In the genomic region with DNA sequence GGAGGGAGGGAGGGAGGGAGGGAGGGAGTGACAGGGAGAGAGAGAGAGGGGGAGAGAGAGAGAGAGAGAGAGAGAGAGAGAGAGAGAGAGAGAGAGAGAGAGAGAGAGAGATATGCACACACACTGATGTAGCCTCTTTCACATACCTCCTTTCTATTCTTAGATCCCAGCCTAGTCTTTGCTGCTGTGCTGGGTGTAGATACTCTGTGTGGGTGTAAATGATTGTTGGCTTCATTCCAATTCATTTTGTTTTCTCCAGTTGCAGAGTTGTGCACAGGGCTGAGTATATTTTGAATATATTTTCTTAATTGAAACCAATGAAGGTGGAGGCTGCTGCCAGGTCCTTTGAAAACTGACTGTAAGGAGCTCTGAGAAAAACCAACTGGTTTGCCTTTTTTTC, we compare ENCODE assay signal across 30 mouse cellular contexts.
A peak's percentile ranks its signal among the peaks of the same experiment; 100 is the strongest.
DNase-seq lines count a peak whose midpoint lies in the region; ATAC-seq and TF ChIP-seq lines count a peak whose summit lies in the region.
"Had no signal": no experiment of that assay in that cellular context is flagged by ENCODE, and none has a peak within 500 bp of the region (broad histone marks: within the 10 kb centered on the region; RNA-seq: fewer than 3 reads in every experiment).

No protein-coding gene starts in this region.

- TF ChIP-seq CTCF in forebrain, postnatal 0 days (IDR thresholded peaks at IDR 0.05; ENCODE audit: low read depth), result no peak
- no peak for TF ChIP-seq CTCF in brain, embryonic 14.5 days (IDR thresholded peaks at IDR 0.05; ENCODE audit: borderline replicate concordance, extremely low read depth, insufficient read depth, insufficient read length)

- no peak overlapping the region for H3K27ac ChIP-seq in forebrain, embryonic 15.5 days (replicated peaks)
- H3K27ac ChIP-seq in forebrain, postnatal 0 days (ENCODE audit: low read depth, low read length), result no peak overlapping the region
- H3K27ac ChIP-seq in heart, embryonic 15.5 days, result no peak overlapping the region
- H3K27ac ChIP-seq in hindbrain, embryonic 16.5 days (ENCODE audit: low read depth, low read length), result no peak overlapping the region
- no peak overlapping the region for H3K27ac ChIP-seq in hindbrain, embryonic 12.5 days
- H3K27ac ChIP-seq: embryonic facial prominence, embryonic 10.5 days; embryonic facial prominence, embryonic 13.5 days; heart, adult 2 months; hindbrain, embryonic 10.5 days; hindbrain, embryonic 14.5 days; kidney, embryonic 15.5 days had no signal

- ATAC-seq in forebrain, embryonic 15.5 days (replicated peaks), result peak; percentile 67; the same call in 1 of the 2 replicates
- no peak for ATAC-seq in forebrain, postnatal 0 days
- ATAC-seq in heart, embryonic 15.5 days (replicated peaks; ENCODE audit: insufficient number of reproducible peaks, insufficient read depth, low FRiP score, low read depth), result peak; percentile 72
- ATAC-seq in hindbrain, embryonic 16.5 days, result 0 out of 2 replicates have a peak, but pooled peaks have one; percentile 30
- ATAC-seq in hindbrain, embryonic 12.5 days (ENCODE audit: low FRiP score), result no peak
- ATAC-seq: intestine, postnatal 0 days; Patski had no signal

- DNase-seq in forebrain, postnatal 0 days, result no peak
- no peak for DNase-seq in heart, adult 18-20 months
- peak; percentile 18 for DNase-seq in brain, embryonic 14.5 days (ENCODE audit: low read depth)
- no peak for DNase-seq in kidney, adult 8-10 months
- DNase-seq: adrenal gland, postnatal 10 days; adrenal gland, postnatal 36 days; B cell, adult 2 months; cerebellum, adult 11-12 months; cerebellum, adult 8-10 months; cerebellum, postnatal 10 days; cerebellum, postnatal 36 days; embryo, embryonic 11 days; gastrocnemius, postnatal 25 days; heart, adult 2 months; kidney, adult 2 months had no signal

- H3K9me3 ChIP-seq in forebrain, embryonic 15.5 days, result no peaks in the 10 kb centered on the region
- H3K9me3 ChIP-seq in forebrain, postnatal 0 days (ENCODE audit: low read length), result no peaks in the 10 kb centered on the region
- no peaks in the 10 kb centered on the region for H3K9me3 ChIP-seq in heart, embryonic 15.5 days (replicated peaks)
- H3K9me3 ChIP-seq in hindbrain, embryonic 16.5 days (ENCODE audit: control insufficient read depth, low read length), result no peaks in the 10 kb centered on the region
- H3K9me3 ChIP-seq in hindbrain, embryonic 12.5 days (replicated peaks), result no peaks in the 10 kb centered on the region
- H3K9me3 ChIP-seq: embryonic facial prominence, embryonic 10.5 days; embryonic facial prominence, embryonic 13.5 days; G1E; hindbrain, embryonic 10.5 days; kidney, embryonic 15.5 days had no signal

- no peaks in the 10 kb centered on the region for H3K36me3 ChIP-seq in forebrain, embryonic 15.5 days
- H3K36me3 ChIP-seq in forebrain, postnatal 0 days (ENCODE audit: insufficient read depth), result no peaks in the 10 kb centered on the region
- no peaks in the 10 kb centered on the region for H3K36me3 ChIP-seq in heart, embryonic 15.5 days
- no peaks in the 10 kb centered on the region for H3K36me3 ChIP-seq in hindbrain, embryonic 16.5 days (ENCODE audit: control insufficient read depth, insufficient read depth, low read length)
- no peaks in the 10 kb centered on the region for H3K36me3 ChIP-seq in hindbrain, embryonic 12.5 days
- H3K36me3 ChIP-seq: embryonic facial prominence, embryonic 10.5 days; embryonic facial prominence, embryonic 13.5 days; G1E; hindbrain, embryonic 10.5 days; kidney, embryonic 15.5 days had no signal

- no peak overlapping the region for H3K4me3 ChIP-seq in forebrain, embryonic 15.5 days
- no peak overlapping the region for H3K4me3 ChIP-seq in forebrain, postnatal 0 days (ENCODE audit: low read depth, low read length)
- H3K4me3 ChIP-seq in heart, embryonic 15.5 days, result no peak overlapping the region
- no peak overlapping the region for H3K4me3 ChIP-seq in hindbrain, embryonic 16.5 days (ENCODE audit: low read length)
- H3K4me3 ChIP-seq in hindbrain, embryonic 12.5 days, result no peak overlapping the region
- H3K4me3 ChIP-seq: embryonic facial prominence, embryonic 10.5 days; embryonic facial prominence, embryonic 13.5 days; erythroblast, embryonic 14.5 days; heart, adult 2 months; hindbrain, embryonic 10.5 days; kidney, embryonic 15.5 days had no signal

- no peak overlapping the region for H3K4me2 ChIP-seq in forebrain, embryonic 15.5 days (replicated peaks)
- no peak overlapping the region for H3K4me2 ChIP-seq in forebrain, postnatal 0 days (ENCODE audit: low read depth)
- no peak overlapping the region for H3K4me2 ChIP-seq in heart, embryonic 15.5 days
- H3K4me2 ChIP-seq in hindbrain, embryonic 16.5 days (ENCODE audit: low read length), result no peak overlapping the region
- H3K4me2 ChIP-seq in hindbrain, embryonic 12.5 days (replicated peaks), result no peak overlapping the region
- H3K4me2 ChIP-seq: embryonic facial prominence, embryonic 13.5 days; heart, embryonic 11.5 days; hindbrain, embryonic 14.5 days; kidney, embryonic 15.5 days had no signal

- no peak overlapping the region for H3K9ac ChIP-seq in forebrain, embryonic 15.5 days (replicated peaks)
- no peak overlapping the region for H3K9ac ChIP-seq in forebrain, postnatal 0 days
- H3K9ac ChIP-seq in heart, embryonic 15.5 days, result no peak overlapping the region
- no peak overlapping the region for H3K9ac ChIP-seq in hindbrain, embryonic 16.5 days (ENCODE audit: low read depth, low read length)
- H3K9ac ChIP-seq in hindbrain, embryonic 12.5 days, result no peak overlapping the region
- H3K9ac ChIP-seq: embryonic facial prominence, embryonic 13.5 days; hindbrain, embryonic 14.5 days; kidney, embryonic 15.5 days had no signal

- no peaks in the 10 kb centered on the region for H3K4me1 ChIP-seq in forebrain, embryonic 15.5 days
- H3K4me1 ChIP-seq in forebrain, postnatal 0 days (ENCODE audit: insufficient read depth), result no peaks in the 10 kb centered on the region
- H3K4me1 ChIP-seq in heart, embryonic 15.5 days (replicated peaks), result no peaks in the 10 kb centered on the region
- no peaks in the 10 kb centered on the region for H3K4me1 ChIP-seq in hindbrain, embryonic 16.5 days (ENCODE audit: control insufficient read depth, insufficient read depth, low read depth, low read length)
- H3K4me1 ChIP-seq in hindbrain, embryonic 12.5 days, result no peaks in the 10 kb centered on the region
- H3K4me1 ChIP-seq: embryonic facial prominence, embryonic 10.5 days; embryonic facial prominence, embryonic 13.5 days; hindbrain, embryonic 10.5 days; kidney, embryonic 15.5 days had no signal

- no peaks in the 10 kb centered on the region for H3K27me3 ChIP-seq in forebrain, embryonic 15.5 days
- H3K27me3 ChIP-seq in forebrain, postnatal 0 days (ENCODE audit: insufficient read depth, low read length), result no peaks in the 10 kb centered on the region
- H3K27me3 ChIP-seq in heart, embryonic 15.5 days, result no peaks in the 10 kb centered on the region
- H3K27me3 ChIP-seq in hindbrain, embryonic 16.5 days (replicated peaks; ENCODE audit: control insufficient read depth, insufficient read depth, low read length), result no peaks in the 10 kb centered on the region
- H3K27me3 ChIP-seq in hindbrain, embryonic 12.5 days, result no peaks in the 10 kb centered on the region
- H3K27me3 ChIP-seq: CH12.LX; embryonic facial prominence, embryonic 13.5 days; kidney, embryonic 15.5 days; Patski had no signal

- no peak for TF ChIP-seq POLR2A in brain, embryonic 14.5 days (IDR thresholded peaks at IDR 0.05; ENCODE audit: borderline replicate concordance, extremely low read depth, insufficient read depth, insufficient read length, poor library complexity, severe bottlenecking)

Comparison
In these comparisons a context has a peak if more than half of its experiments do, and no peak if none do; other contexts are left out.
1. ATAC-seq: peak in forebrain, embryonic 15.5 days (single experiment), heart, embryonic 15.5 days (single experiment) and hindbrain, embryonic 16.5 days (single experiment); none in forebrain, postnatal 0 days (single experiment) and hindbrain, embryonic 12.5 days (single experiment).